Mouse (Mus musculus) testis, adult 2 months (tissue): ENCODE measurements around the gene Epha6. TPM values are rescaled to one million over a fixed set of nuclear protein-coding genes. Genes with fewer than 3 reads are reported as not detected.

Experiments used
- H3K27ac ChIP-seq: fragments of 200-500 bp; 2 replicates; pipeline ENCODE4 v1.5.1; 2012; ENCODE audit warnings: low read depth, low read length; ENCODE audit not compliant: control insufficient read depth, insufficient read depth
- H3K27me3 ChIP-seq: fragments of 200-500 bp; 2 replicates; pipeline ENCODE4 v1.6.1; 2012; ENCODE audit warnings: mild to moderate bottlenecking, low read length, moderate library complexity; ENCODE audit not compliant: control insufficient read depth, insufficient read depth
- H3K36me3 ChIP-seq: fragments of 200-500 bp; 2 replicates; pipeline ENCODE4 v1.6.1; 2012; ENCODE audit warnings: mild to moderate bottlenecking, low read length; ENCODE audit not compliant: control insufficient read depth, insufficient read depth
- H3K4me1 ChIP-seq: fragments of 200-500 bp; 2 replicates; pipeline ENCODE4 v1.6.1; 2012; ENCODE audit warnings: low read length; ENCODE audit not compliant: control insufficient read depth, insufficient read depth
- H3K4me3 ChIP-seq: fragments of 200-500 bp; 2 replicates; pipeline ENCODE4 v1.5.1; 2012; ENCODE audit warnings: low read depth, mild to moderate bottlenecking, low read length, moderate library complexity, mixed read lengths; ENCODE audit not compliant: control insufficient read depth
- CTCF ChIP-seq: fragments of 200-500 bp; IDR thresholded peaks from 2 replicates; pipeline ENCODE4 v1.5.1; 2012; ENCODE audit warnings: low read depth, mild to moderate bottlenecking, inconsistent platforms, low read length, moderate library complexity; ENCODE audit not compliant: control insufficient read depth, insufficient read depth, insufficient replicate concordance
- POLR2A ChIP-seq: fragments of 200-500 bp; IDR thresholded peaks from 2 replicates; pipeline ENCODE4 v1.6.1; 2012; ENCODE audit warnings: low read depth, mild to moderate bottlenecking, inconsistent platforms, low read length, moderate library complexity; ENCODE audit not compliant: control insufficient read depth
- polyA plus RNA-seq: library from polyadenylated mRNA; depleted of rRNA; stranded (reverse); fragments of >200 nt; gene quantifications from 2 replicates; pipeline ENCODE4 v1.2.3, GENCODE M21; 2012

Epha6 gene
- polyA plus RNA-seq, 1 experiment, result 1.0 TPM

GRCm38 (mm10) chr16:60175580-60175979, 429.8 kb downstream of the Epha6 start:
- no peak overlapping the region for H3K27ac ChIP-seq
- H3K4me1 ChIP-seq, result no peaks in the 10 kb centered on the region
- TF ChIP-seq POLR2A (no peak), CTCF (no peak)

GRCm38 (mm10) chr16:60152439-60152838, 452.9 kb downstream of the Epha6 start:
- Histone ChIP-seq H3K27ac (no peak overlapping the region), H3K27me3 (no peaks in the 10 kb centered on the region), H3K4me1 (no peaks in the 10 kb centered on the region), H3K4me3 (no peak overlapping the region), H3K36me3 (no peaks in the 10 kb centered on the region)
- TF ChIP-seq POLR2A, result no peak
- no peak for TF ChIP-seq CTCF

More at GRCm38 (mm10) chr16:60175580-60175979, 429.8 kb downstream of the Epha6 start:
- Histone ChIP-seq H3K27me3 (no peaks in the 10 kb centered on the region), H3K36me3 (no peaks in the 10 kb centered on the region), H3K4me3 (no peak overlapping the region)

GRCm38 (mm10) chr16:60144370-60144769, 461.0 kb downstream of the Epha6 start:
- H3K36me3 ChIP-seq, result no peaks in the 10 kb centered on the region
- TF ChIP-seq CTCF (no peak), POLR2A (no peak)
- H3K4me1 ChIP-seq, result no peaks in the 10 kb centered on the region
- H3K27me3 ChIP-seq, result no peaks in the 10 kb centered on the region
- H3K4me3 ChIP-seq, result no peak overlapping the region
- H3K27ac ChIP-seq, result no peak overlapping the region

GRCm38 (mm10) chr16:60121435-60121834, 483.9 kb downstream of the Epha6 start:
- TF ChIP-seq CTCF (no peak), POLR2A (no peak)
- H3K4me3 ChIP-seq, result no peak overlapping the region
- H3K27ac ChIP-seq, result no peak overlapping the region
- no peaks in the 10 kb centered on the region for H3K4me1 ChIP-seq
- H3K36me3 ChIP-seq, result no peaks in the 10 kb centered on the region
- no peaks in the 10 kb centered on the region for H3K27me3 ChIP-seq

GRCm38 (mm10) chr16:60102210-60102609, 503.1 kb downstream of the Epha6 start:
- TF ChIP-seq POLR2A (no peak), CTCF (no peak)
- no peaks in the 10 kb centered on the region for H3K36me3 ChIP-seq
- no peak overlapping the region for H3K4me3 ChIP-seq
- no peak overlapping the region for H3K27ac ChIP-seq
- no peaks in the 10 kb centered on the region for H3K4me1 ChIP-seq
- H3K27me3 ChIP-seq, result no peaks in the 10 kb centered on the region

- Histone ChIP-seq H3K36me3 (no peaks in the 10 kb centered on the region), H3K4me3 (no peak overlapping the region), H3K27me3 (no peaks in the 10 kb centered on the region), H3K27ac (no peak overlapping the region), H3K4me1 (no peaks in the 10 kb centered on the region)
- TF ChIP-seq CTCF, result no peak
- TF ChIP-seq POLR2A, result no peak
Observed at GRCm38 (mm10) chr16:60095333-60095732, 510.0 kb downstream of the Epha6 start.

- Histone ChIP-seq H3K4me1 (no peaks in the 10 kb centered on the region), H3K27ac (no peak overlapping the region), H3K36me3 (no peaks in the 10 kb centered on the region), H3K4me3 (peak overlapping the region; percentile 50), H3K27me3 (no peaks in the 10 kb centered on the region)
- TF ChIP-seq POLR2A, result no peak
- TF ChIP-seq CTCF, result no peak
Observed at GRCm38 (mm10) chr16:60086976-60087375, 518.4 kb downstream of the Epha6 start.

- no peaks in the 10 kb centered on the region for H3K36me3 ChIP-seq
- no peak for TF ChIP-seq CTCF
- no peak for TF ChIP-seq POLR2A
- no peak overlapping the region for H3K4me3 ChIP-seq
- H3K4me1 ChIP-seq, result no peaks in the 10 kb centered on the region
- no peak overlapping the region for H3K27ac ChIP-seq
- H3K27me3 ChIP-seq, result no peaks in the 10 kb centered on the region
Observed at GRCm38 (mm10) chr16:60070457-60071112, 534.7 kb downstream of the Epha6 start.

GRCm38 (mm10) chr16:60043809-60044208, 561.5 kb downstream of the Epha6 start:
- Histone ChIP-seq H3K4me3 (no peak overlapping the region), H3K27ac (no peak overlapping the region), H3K4me1 (no peaks in the 10 kb centered on the region), H3K27me3 (no peaks in the 10 kb centered on the region), H3K36me3 (no peaks in the 10 kb centered on the region)
- no peak for TF ChIP-seq CTCF
- no peak for TF ChIP-seq POLR2A
